Mouse (Mus musculus) erythroblast, embryonic 14.5 days (primary cell): ENCODE measurements at regions not wholly inside any gene's neighbourhood (a gene's known extent, or its start where the extent isn't known, plus 50 kb on each side); places are given as distances from the start of the nearest gene placed in this dataset.

ENCODE experiments used
- GATA1 ChIP-seq: IDR thresholded peaks from 2 replicates; pipeline ENCODE4 v1.6.1; 2012; ENCODE audit warnings: low read length, inconsistent platforms, mixed read lengths
- TAL1 ChIP-seq: IDR thresholded peaks from 3 replicates; pipeline ENCODE4 v1.6.1; 2012; ENCODE audit warnings: low read length, inconsistent platforms, mixed read lengths

DNA sequence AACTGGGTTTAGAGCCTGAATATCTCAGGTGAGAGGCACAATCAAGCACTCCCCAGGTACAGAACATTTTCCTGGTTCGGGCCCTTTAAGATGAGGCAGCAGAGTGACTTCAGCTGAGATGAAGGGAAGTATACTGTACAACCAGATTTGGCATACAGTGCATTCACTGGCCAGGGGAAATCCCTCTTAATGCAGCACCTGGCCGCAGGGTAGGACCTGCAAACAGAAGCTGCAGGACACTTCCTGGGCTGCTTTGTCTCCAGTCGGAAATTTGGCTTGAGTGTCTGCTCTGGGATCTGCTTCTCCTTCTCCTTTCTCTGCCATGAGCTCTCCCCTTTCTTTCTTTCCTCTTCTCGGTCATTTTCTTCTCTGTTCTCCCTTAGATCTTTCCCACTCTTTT lies 210.9 kb downstream of the Papss1 start:
- TF ChIP-seq TAL1 = no peak
- TF ChIP-seq GATA1 = no peak
